Mouse (Mus musculus) frontal cortex, postnatal 36 days (tissue): Measurements from ENCODE around the gene C2cd2l.
"Not testable (repeated sequence)": the region's sequence is repeated elsewhere in the genome, so short reads cannot be mapped to it uniquely, and the experiment has no call there.

ENCODE experiments used
- DNase-seq, 2 experiments: peaks; one replicate each; pipeline ENCODE4 v3.0.0; 2022; ENCODE audit warnings: low spot score in 2 of 2

The C2cd2l gene

GRCm38 (mm10) chr9:44314257-44314547, 5.9 kb downstream of the C2cd2l start:
- DNase-seq = no peak

- DNase-seq = peak; percentile 75 to 86
These were observed 6.4 kb downstream of the C2cd2l start for GRCm38 (mm10) chr9:44313476-44314256.

- DNase-seq = no peak
These were observed 8.7 kb downstream of the C2cd2l start for GRCm38 (mm10) chr9:44311136-44312134.

GRCm38 (mm10) chr9:44310750-44311135, 9.3 kb downstream of the C2cd2l start:
- DNase-seq = no peak

- DNase-seq = no peak
These were observed 10.3 kb downstream of the C2cd2l start for GRCm38 (mm10) chr9:44309756-44310155.

GRCm38 (mm10) chr9:44307248-44307647, 12.8 kb downstream of the C2cd2l start:
- DNase-seq = no peak

- no peak for DNase-seq
These were observed 13.6 kb downstream of the C2cd2l start for GRCm38 (mm10) chr9:44306532-44306931.

GRCm38 (mm10) chr9:44305466-44306079, 14.5 kb downstream of the C2cd2l start, which contains the start of gene Hinfp:
Gene Hinfp, minus strand, starts transcription at chr9:44305671.
- peak; percentile 98 to 99 for DNase-seq

GRCm38 (mm10) chr9:44300001-44300400, 20.1 kb downstream of the C2cd2l start:
- DNase-seq = not testable (repeated sequence)

- no peak for DNase-seq
These were observed 27.6 kb downstream of the C2cd2l start for GRCm38 (mm10) chr9:44292490-44292889.

GRCm38 (mm10) chr9:44288959-44289291, 31.2 kb downstream of the C2cd2l start:
- DNase-seq = no peak

- peak; percentile 57 to 62 for DNase-seq
These were observed 31.8 kb downstream of the C2cd2l start, which contains the start of gene Abcg4 for GRCm38 (mm10) chr9:44288076-44288958. Gene Abcg4, minus strand, starts transcription at chr9:44288615.

GRCm38 (mm10) chr9:44287401-44288075, 32.5 kb downstream of the C2cd2l start:
- DNase-seq = peak in 1 of 2 experiments; percentile 28

- peak in 1 of 2 experiments; percentile 20 for DNase-seq
These were observed 33.1 kb downstream of the C2cd2l start for GRCm38 (mm10) chr9:44287003-44287400.

GRCm38 (mm10) chr9:44286256-44286850, 33.7 kb downstream of the C2cd2l start:
- no peak for DNase-seq

- no peak for DNase-seq
These were observed 36.9 kb downstream of the C2cd2l start for GRCm38 (mm10) chr9:44283183-44283582.

GRCm38 (mm10) chr9:44269973-44270372, 50.1 kb downstream of the C2cd2l start:
- DNase-seq = no peak

- no peak for DNase-seq
These were observed 51.0 kb downstream of the C2cd2l start for GRCm38 (mm10) chr9:44269077-44269476.

GRCm38 (mm10) chr9:44268432-44268831, 51.7 kb downstream of the C2cd2l start, which contains the start of gene Nlrx1:
Gene Nlrx1, minus strand, starts transcription at chr9:44268599.
- DNase-seq = no peak

GRCm38 (mm10) chr9:44268027-44268360, 52.1 kb downstream of the C2cd2l start:
- peak; percentile 76 to 79 for DNase-seq
